Mouse (Mus musculus) heart, postnatal 0 days (tissue): Measurements from ENCODE around the gene Ubr3.

Source experiments
- CTCF ChIP-seq: IDR thresholded peaks from 2 replicates; pipeline ENCODE4 v1.5.1; 2016; ENCODE audit warnings: antibody characterized with exemption, control low read depth, low read depth
- EP300 ChIP-seq: IDR thresholded peaks from 2 replicates; pipeline ENCODE4 v1.6.1; 2016; ENCODE audit warnings: antibody characterized with exemption, low read depth

GRCm38 (mm10) chr2:69939649-69940048 lies 42.6 kb downstream of the Ubr3 start:
- no peak for TF ChIP-seq CTCF
- TF ChIP-seq EP300 = no peak
